Mouse (Mus musculus): Measurements from ENCODE around the gene Dgcr2.

The Dgcr2 gene

GRCm38 (mm10) chr16:17848928-17849327 is 49.4 kb downstream of the Dgcr2 start:
- DNase-seq (ENCODE audit: low spot score in 2 of 2) = no peak

GRCm38 (mm10) chr16:17848431-17848830 is 49.9 kb downstream of the Dgcr2 start:
- DNase-seq (ENCODE audit: low spot score in 2 of 2) = no peak

GRCm38 (mm10) chr16:17843701-17844365 is 54.5 kb downstream of the Dgcr2 start:
- DNase-seq (ENCODE audit: low spot score in 2 of 2) = no peak

- DNase-seq (ENCODE audit: low spot score in 2 of 2) = no peak
Observed at GRCm38 (mm10) chr16:17842437-17842836, 55.9 kb downstream of the Dgcr2 start.

- no peak for DNase-seq (ENCODE audit: low spot score in 2 of 2)
Observed at GRCm38 (mm10) chr16:17839976-17840375, 58.4 kb downstream of the Dgcr2 start.

GRCm38 (mm10) chr16:17838051-17838450 is 60.3 kb downstream of the Dgcr2 start, which contains the start of gene Car15:
Gene Car15 (minus strand): TSS chr16:17838364.
- no peak for DNase-seq (ENCODE audit: low spot score in 2 of 2)

GRCm38 (mm10) chr16:17835481-17835880 is 62.9 kb downstream of the Dgcr2 start:
- DNase-seq (ENCODE audit: low spot score in 2 of 2) = no peak

- DNase-seq (ENCODE audit: low spot score in 2 of 2) = no peak
Observed at GRCm38 (mm10) chr16:17834543-17834942, 63.8 kb downstream of the Dgcr2 start.

- no peak for DNase-seq (ENCODE audit: low spot score in 2 of 2)
Observed at GRCm38 (mm10) chr16:17833681-17834399, 64.5 kb downstream of the Dgcr2 start.

- DNase-seq (ENCODE audit: low spot score in 2 of 2) = no peak
Observed at GRCm38 (mm10) chr16:17833321-17833680, 65.1 kb downstream of the Dgcr2 start.

GRCm38 (mm10) chr16:17832821-17833220 is 65.5 kb downstream of the Dgcr2 start, which contains the start of gene B830017H08Rik:
Gene B830017H08Rik (plus strand): TSS chr16:17833121.
- no peak for DNase-seq (ENCODE audit: low spot score in 2 of 2)

- DNase-seq (ENCODE audit: low spot score in 2 of 2) = no peak
Observed at GRCm38 (mm10) chr16:17831781-17832180, 66.6 kb downstream of the Dgcr2 start.

- DNase-seq (ENCODE audit: low spot score in 2 of 2) = no peak
Observed at GRCm38 (mm10) chr16:17830385-17831178, 67.8 kb downstream of the Dgcr2 start.

GRCm38 (mm10) chr16:17828867-17829266 is 69.5 kb downstream of the Dgcr2 start:
- DNase-seq (ENCODE audit: low spot score in 2 of 2) = no peak

GRCm38 (mm10) chr16:17828229-17828628 is 70.1 kb downstream of the Dgcr2 start:
- DNase-seq (ENCODE audit: low spot score in 2 of 2) = no peak

GRCm38 (mm10) chr16:17826500-17826899 is 71.9 kb downstream of the Dgcr2 start:
- DNase-seq (ENCODE audit: low spot score in 2 of 2) = no peak

- DNase-seq (ENCODE audit: low spot score in 2 of 2) = no peak
Observed at GRCm38 (mm10) chr16:17816528-17816927, 81.8 kb downstream of the Dgcr2 start.

- DNase-seq (ENCODE audit: low spot score in 2 of 2) = peak in 1 of 2 experiments; percentile 42
Observed at GRCm38 (mm10) chr16:17815411-17816402, 82.7 kb downstream of the Dgcr2 start.

GRCm38 (mm10) chr16:17813173-17813572 is 85.2 kb downstream of the Dgcr2 start:
- no peak for DNase-seq (ENCODE audit: low spot score in 2 of 2)

- no peak for DNase-seq (ENCODE audit: low spot score in 2 of 2)
Observed at GRCm38 (mm10) chr16:17812120-17812519, 86.2 kb downstream of the Dgcr2 start.

- no peak for DNase-seq (ENCODE audit: low spot score in 2 of 2)
Observed at GRCm38 (mm10) chr16:17809711-17810110, 88.7 kb downstream of the Dgcr2 start.
